Mouse (Mus musculus) embryonic facial prominence, embryonic 12.5 days (tissue): ENCODE measurements around the gene Clmn. TPM values are rescaled to one million over a fixed set of nuclear protein-coding genes. Genes with fewer than 3 reads are reported as not detected.
A peak's percentile ranks its signal among the peaks of the same experiment; 100 is the strongest.

Experiments
- ATAC-seq: fragments of 200-750 bp; cut with Nextera tagmentation; 2 replicates; pipeline ENCODE4 v1.8.0; 2017; ENCODE audit not compliant: insufficient number of reproducible peaks, insufficient read depth, low FRiP score, low TSS enrichment
- H3K27ac ChIP-seq: fragments of 300-500 bp; sonication (generic); 2 replicates; pipeline ENCODE4 v1.5.1; 2016; ENCODE audit warnings: mild to moderate bottlenecking
- H3K27me3 ChIP-seq: fragments of 300-500 bp; sonication (generic); 2 replicates; pipeline ENCODE4 v1.6.1; 2016; ENCODE audit warnings: mild to moderate bottlenecking, moderate library complexity
- H3K36me3 ChIP-seq: fragments of 300-500 bp; sonication (generic); 2 replicates; pipeline ENCODE4 v1.6.1; 2016; ENCODE audit warnings: mild to moderate bottlenecking
- H3K4me1 ChIP-seq: fragments of 300-500 bp; sonication (generic); 2 replicates; pipeline ENCODE4 v1.6.1; 2016
- H3K4me2 ChIP-seq: fragments of 300-500 bp; sonication (generic); replicated peaks from 2 replicates; pipeline ENCODE4 v1.6.1; 2016; ENCODE audit warnings: mild to moderate bottlenecking, moderate library complexity
- H3K4me3 ChIP-seq: fragments of 300-500 bp; sonication (generic); 2 replicates; pipeline ENCODE4 v1.5.1; 2016; ENCODE audit warnings: mild to moderate bottlenecking
- H3K9ac ChIP-seq: fragments of 300-500 bp; sonication (generic); 2 replicates; pipeline ENCODE4 v1.6.1; 2016; ENCODE audit warnings: mild to moderate bottlenecking, moderate library complexity
- H3K9me3 ChIP-seq: fragments of 300-500 bp; sonication (generic); 2 replicates; pipeline ENCODE4 v1.6.1; 2016; ENCODE audit warnings: mild to moderate bottlenecking, moderate library complexity
- WGBS: fragments of 180-500 bp; shearing (Covaris S2); methylation state at CpG from one replicate; pipeline ENCODE4 v1.1.7; 2016; 5-methylcytosine and 5-hydroxymethylcytosine counted together
- polyA plus RNA-seq: library from polyadenylated mRNA; unstranded; fragments of >200 nt; fragmentation: Nextera tagmentation; extraction: Ambion mirVana; gene quantifications from 2 replicates; pipeline ENCODE4 v1.2.1, GENCODE M21; 2016

The Clmn gene
- 4.0 and 6.4 TPM in 2 replicates for polyA plus RNA-seq

DNA sequence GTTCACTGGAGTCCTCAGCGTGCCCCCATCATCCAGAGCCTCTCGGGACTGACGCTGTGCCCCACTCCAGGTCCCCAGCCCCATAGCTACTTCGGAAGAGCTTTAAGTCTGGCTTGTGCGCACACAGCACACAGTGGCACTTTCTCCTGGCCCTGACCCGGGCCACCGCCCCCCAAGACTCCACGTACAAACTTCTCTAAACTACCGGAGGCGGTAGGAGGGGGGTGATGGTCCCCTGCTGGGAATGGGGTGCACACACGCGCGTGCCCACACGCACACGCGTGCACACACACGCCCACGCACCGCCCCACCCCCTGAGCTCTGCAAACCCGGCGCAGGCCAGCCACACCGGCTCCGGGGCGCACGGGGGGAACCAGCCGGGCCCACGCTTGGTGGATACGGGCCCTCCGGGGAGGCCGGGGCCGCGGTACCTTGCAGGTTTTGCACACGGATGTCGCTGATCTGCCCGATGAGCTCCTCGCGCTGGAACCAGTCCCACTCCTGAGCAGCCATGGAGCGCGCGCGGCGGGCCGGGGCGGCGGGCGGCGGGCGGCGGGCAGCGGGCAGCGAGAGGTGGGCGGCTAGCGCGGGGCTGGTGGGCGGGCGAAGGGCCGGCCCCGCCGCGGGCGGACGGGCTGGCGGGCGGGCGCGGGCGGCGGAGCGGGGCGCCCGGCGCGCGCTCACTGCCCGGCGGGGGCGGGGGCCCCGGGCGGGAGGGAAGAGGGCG, at the start of gene Clmn:
Clmn (minus strand) TSS at position 638 of the 727 bp plus-strand sequence.
- Histone ChIP-seq H3K4me1 (peaks cover 18% of the 10 kb centered on the region), H3K4me3 (peak within 1 kb of the TSS; percentile 74), H3K4me2 (peak within 1 kb of the TSS; percentile 86), H3K27ac (peak within 1 kb of the TSS; percentile 80), H3K36me3 (no peaks in the 10 kb centered on the region), H3K9me3 (no peaks in the 10 kb centered on the region), H3K27me3 (no peaks in the 10 kb centered on the region), H3K9ac (peak within 1 kb of the TSS; percentile 89)
- WGBS = under 1% methylated on average over 44 of the region's 80 CpGs
- ATAC-seq = 0 out of 2 replicates have a peak, but pooled peaks have one; percentile 30

DNA sequence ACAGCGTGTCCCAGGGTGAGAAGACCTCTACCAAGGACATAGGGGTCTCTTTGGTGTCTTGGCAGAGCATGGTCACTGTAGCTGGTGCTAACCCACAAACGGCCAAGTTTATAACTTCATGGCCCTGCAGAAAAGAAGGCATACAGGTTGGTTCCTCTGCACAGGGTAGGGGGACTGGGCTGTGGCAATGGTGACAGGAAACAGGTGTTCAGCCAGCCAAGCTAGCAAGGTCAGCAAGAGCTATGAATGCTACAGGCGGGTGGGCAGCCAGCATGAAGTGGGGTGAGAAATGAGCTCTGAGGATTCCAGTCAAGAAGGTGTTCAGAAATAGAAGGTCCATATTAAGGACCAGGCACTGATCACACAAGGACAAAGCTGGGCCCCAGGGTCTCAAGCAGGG, 48.1 kb upstream of the Clmn start:
- no peak overlapping the region for H3K27ac ChIP-seq
- H3K36me3 ChIP-seq = no peaks in the 10 kb centered on the region
- ATAC-seq = no peak; the same call in 1 of the 2 replicates
- no peaks in the 10 kb centered on the region for H3K27me3 ChIP-seq
- no peak overlapping the region for H3K9ac ChIP-seq
- H3K9me3 ChIP-seq = no peaks in the 10 kb centered on the region
- 67% methylated on average over 3 of the region's 3 CpGs for WGBS
- H3K4me3 ChIP-seq = no peak overlapping the region
- H3K4me2 ChIP-seq = no peak overlapping the region
- H3K4me1 ChIP-seq = peaks cover 22% of the 10 kb centered on the region

DNA sequence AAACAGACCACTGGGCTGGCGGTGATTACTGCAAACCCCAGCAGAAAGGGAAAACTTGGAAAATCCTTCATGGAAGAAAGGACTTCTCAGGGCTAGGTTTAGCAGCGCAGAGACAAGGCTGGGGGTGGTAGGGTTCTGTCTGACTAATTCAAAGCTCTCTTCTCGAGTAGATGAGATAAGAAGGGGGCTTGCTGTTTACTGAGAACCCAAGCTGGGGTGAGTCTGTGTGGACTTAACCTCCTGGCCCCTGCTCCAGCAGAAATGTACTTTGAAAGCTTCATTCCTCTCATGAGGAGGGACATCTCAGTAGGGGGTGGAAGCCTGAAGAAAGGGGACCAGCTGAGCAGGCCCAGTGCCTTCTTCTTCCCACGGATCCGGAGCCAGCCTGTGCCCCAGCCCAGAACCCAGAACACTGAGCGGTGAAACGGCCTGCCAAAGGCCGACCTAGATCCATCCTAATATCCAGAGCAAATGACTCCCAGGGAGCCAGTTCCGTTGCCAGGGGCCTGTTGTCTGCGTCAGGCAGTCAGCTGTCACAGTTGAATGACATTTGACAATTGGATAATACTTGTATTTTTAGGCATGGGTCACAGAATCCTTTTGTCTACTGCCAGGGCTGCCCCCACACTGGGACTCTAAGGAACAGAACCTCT, 47.5 kb upstream of the Clmn start:
- 42% methylated on average over 10 of the region's 10 CpGs for WGBS
- no peaks in the 10 kb centered on the region for H3K27me3 ChIP-seq
- no peaks in the 10 kb centered on the region for H3K36me3 ChIP-seq
- H3K4me3 ChIP-seq = no peak overlapping the region
- no peak overlapping the region for H3K27ac ChIP-seq
- ATAC-seq = no peak
- H3K4me2 ChIP-seq = no peak overlapping the region
- H3K9ac ChIP-seq = no peak overlapping the region
- H3K4me1 ChIP-seq = peaks cover 27% of the 10 kb centered on the region
- H3K9me3 ChIP-seq = no peaks in the 10 kb centered on the region

- no peak for ATAC-seq
- no peak overlapping the region for H3K27ac ChIP-seq
- WGBS = 82% methylated on average over 4 of the region's 4 CpGs
Observed at GRCm38 (mm10) chr12:104909750-104910149, 44.9 kb upstream of the Clmn start.

DNA sequence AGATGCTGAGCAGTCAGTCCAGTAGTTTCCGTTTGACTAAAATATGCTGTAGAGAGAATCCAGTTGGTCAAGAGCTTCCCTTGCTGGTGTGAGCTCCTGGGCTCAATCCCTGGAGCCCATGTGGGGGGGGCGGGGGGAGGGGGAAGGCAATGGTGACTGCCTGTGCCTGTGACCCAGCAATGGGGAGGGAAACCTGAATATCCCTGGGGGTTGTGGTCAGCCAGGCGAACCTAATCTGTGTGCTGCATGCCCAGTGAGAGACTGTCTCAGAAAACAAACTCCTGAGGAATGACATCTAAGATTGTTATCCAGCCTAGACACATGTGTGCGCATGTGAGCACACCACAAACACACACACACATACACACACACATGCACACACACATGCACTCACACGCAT, 44.1 kb upstream of the Clmn start:
- no peak overlapping the region for H3K4me2 ChIP-seq
- no peaks in the 10 kb centered on the region for H3K36me3 ChIP-seq
- H3K4me3 ChIP-seq = no peak overlapping the region
- H3K27me3 ChIP-seq = no peaks in the 10 kb centered on the region
- WGBS = 41% methylated on average over 5 of the region's 5 CpGs
- H3K4me1 ChIP-seq = peaks cover 34% of the 10 kb centered on the region
- no peak overlapping the region for H3K27ac ChIP-seq
- H3K9ac ChIP-seq = no peak overlapping the region
- no peak for ATAC-seq
- H3K9me3 ChIP-seq = no peaks in the 10 kb centered on the region

More at GRCm38 (mm10) chr12:104909750-104910149, 44.9 kb upstream of the Clmn start:
- no peak overlapping the region for H3K9ac ChIP-seq
- no peaks in the 10 kb centered on the region for H3K27me3 ChIP-seq
- H3K36me3 ChIP-seq = no peaks in the 10 kb centered on the region
- H3K4me2 ChIP-seq = no peak overlapping the region
- H3K4me1 ChIP-seq = peaks cover 27% of the 10 kb centered on the region
- H3K4me3 ChIP-seq = no peak overlapping the region
- H3K9me3 ChIP-seq = no peaks in the 10 kb centered on the region

GRCm38 (mm10) chr12:104908024-104908781, 43.3 kb upstream of the Clmn start:
- no peak overlapping the region for H3K9ac ChIP-seq
- H3K4me2 ChIP-seq = no peak overlapping the region
- no peak overlapping the region for H3K4me3 ChIP-seq
- H3K36me3 ChIP-seq = no peaks in the 10 kb centered on the region
- peaks cover 41% of the 10 kb centered on the region for H3K4me1 ChIP-seq
- H3K27ac ChIP-seq = peak overlapping the region; percentile 55; the same call in 1 of the 2 replicates
- ATAC-seq = no peak
- H3K27me3 ChIP-seq = no peaks in the 10 kb centered on the region
- no peaks in the 10 kb centered on the region for H3K9me3 ChIP-seq
- WGBS = 7% methylated on average over 15 of the region's 15 CpGs

- ATAC-seq = no peak
- 86% methylated on average over 2 of the region's 2 CpGs for WGBS
- H3K9ac ChIP-seq = no peak overlapping the region
- H3K27ac ChIP-seq = no peak overlapping the region
- H3K4me3 ChIP-seq = no peak overlapping the region
- no peak overlapping the region for H3K4me2 ChIP-seq
- no peaks in the 10 kb centered on the region for H3K9me3 ChIP-seq
- H3K27me3 ChIP-seq = no peaks in the 10 kb centered on the region
- no peaks in the 10 kb centered on the region for H3K36me3 ChIP-seq
- H3K4me1 ChIP-seq = peaks cover 38% of the 10 kb centered on the region
Observed at GRCm38 (mm10) chr12:104907133-104907532, 42.3 kb upstream of the Clmn start.

DNA sequence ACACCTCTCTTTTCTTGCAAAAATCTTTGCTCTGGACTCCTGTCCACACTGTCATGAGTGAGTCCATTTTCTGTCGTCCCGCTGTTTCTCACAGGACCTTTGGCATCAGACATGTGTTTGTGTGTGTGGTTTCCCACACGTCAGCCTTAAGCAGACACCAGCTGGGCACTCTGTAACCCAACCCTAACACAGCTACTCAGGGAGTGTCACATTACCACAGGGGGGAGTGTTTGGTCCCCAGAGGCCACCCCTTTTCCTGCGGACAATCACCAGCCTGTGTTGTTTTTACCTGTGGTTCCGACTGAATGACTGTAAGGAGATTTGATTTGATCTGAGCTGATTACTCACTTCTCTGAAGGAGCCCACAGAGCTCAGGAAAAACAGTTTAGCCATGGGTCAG, 39.3 kb upstream of the Clmn start:
- Histone ChIP-seq H3K9me3 (no peaks in the 10 kb centered on the region), H3K4me3 (no peak overlapping the region), H3K27ac (peak overlapping the region; percentile 18; the same call in 1 of the 2 replicates), H3K4me1 (peaks cover 36% of the 10 kb centered on the region), H3K36me3 (no peaks in the 10 kb centered on the region), H3K27me3 (no peaks in the 10 kb centered on the region), H3K9ac (no peak overlapping the region), H3K4me2 (no peak overlapping the region)
- WGBS = 6% methylated on average over 5 of the region's 5 CpGs
- 0 out of 2 replicates have a peak, but pooled peaks have one; percentile 44 for ATAC-seq

GRCm38 (mm10) chr12:104902392-104903053, 37.6 kb upstream of the Clmn start:
- H3K4me1 ChIP-seq = peaks cover 22% of the 10 kb centered on the region
- H3K9ac ChIP-seq = no peak overlapping the region
- H3K27me3 ChIP-seq = no peaks in the 10 kb centered on the region
- H3K36me3 ChIP-seq = no peaks in the 10 kb centered on the region
- H3K27ac ChIP-seq = no peak overlapping the region
- H3K9me3 ChIP-seq = no peaks in the 10 kb centered on the region
- H3K4me2 ChIP-seq = no peak overlapping the region
- WGBS = 84% methylated on average over 13 of the region's 13 CpGs
- no peak for ATAC-seq
- no peak overlapping the region for H3K4me3 ChIP-seq

- Histone ChIP-seq H3K4me1 (peaks cover 34% of the 10 kb centered on the region), H3K27me3 (no peaks in the 10 kb centered on the region), H3K36me3 (no peaks in the 10 kb centered on the region), H3K4me3 (no peak overlapping the region), H3K9ac (no peak overlapping the region), H3K27ac (0 out of 2 replicates have a peak overlapping the region, but pooled peaks have one; percentile 51), H3K4me2 (no peak overlapping the region), H3K9me3 (no peaks in the 10 kb centered on the region)
- ATAC-seq = no peak
- WGBS = 33% methylated on average over 8 of the region's 8 CpGs
Observed at GRCm38 (mm10) chr12:104901320-104901719, 36.4 kb upstream of the Clmn start.

DNA sequence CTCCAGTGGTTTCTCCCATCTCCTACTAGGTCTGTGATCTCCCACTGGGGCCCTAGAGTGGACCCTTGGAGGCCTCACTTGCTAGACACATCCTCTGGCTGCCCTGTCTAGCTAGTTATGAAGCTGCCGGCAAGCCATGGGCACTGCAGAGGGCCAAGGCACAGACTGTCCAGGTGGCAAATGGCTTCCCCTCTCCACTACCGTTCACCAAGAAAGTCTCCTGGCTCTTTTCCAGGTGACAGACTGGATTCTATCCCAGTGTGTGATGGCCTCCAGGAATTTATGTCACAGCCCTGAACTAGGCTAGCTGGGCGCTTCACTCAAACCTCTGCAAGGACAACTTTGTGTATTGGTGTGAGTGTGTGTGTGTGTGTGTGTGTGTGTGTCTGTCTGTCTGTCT, 35.0 kb upstream of the Clmn start:
- Histone ChIP-seq H3K9ac (no peak overlapping the region), H3K4me1 (peaks cover 35% of the 10 kb centered on the region), H3K4me2 (no peak overlapping the region), H3K9me3 (no peaks in the 10 kb centered on the region), H3K36me3 (no peaks in the 10 kb centered on the region), H3K4me3 (no peak overlapping the region), H3K27ac (no peak overlapping the region), H3K27me3 (no peaks in the 10 kb centered on the region)
- WGBS = 56% methylated on average over 3 of the region's 3 CpGs
- ATAC-seq = no peak
